Mouse (Mus musculus): ENCODE results near the gene Slitrk3. TPM values are rescaled to one million over a fixed set of nuclear protein-coding genes. Genes with fewer than 3 reads are reported as not detected.

Gene Slitrk3
- polyA plus RNA-seq, 1 experiment from 2014 or later: 0.27 TPM

- DNase-seq (ENCODE audit: extremely low spot score, low spot score): no peak
- H3K27ac ChIP-seq: no peak overlapping the region
- H3K4me1 ChIP-seq: 0 out of 2 replicates have a peak, but pooled peaks cover 6% of the 10 kb centered on the region
- H3K4me3 ChIP-seq: no peak overlapping the region
- H3K27me3 ChIP-seq (ENCODE audit: poor library complexity, severe bottlenecking): no peaks in the 10 kb centered on the region
- no peaks in the 10 kb centered on the region for H3K36me3 ChIP-seq (replicated peaks)
- 97% methylated on average over 4 of the region's 4 CpGs for WGBS
- H3K9me3 ChIP-seq: no peaks in the 10 kb centered on the region
These were observed 54.5 kb downstream of the Slitrk3 start for GRCm38 (mm10) chr3:73002933-73003696.

GRCm38 (mm10) chr3:72997517-72997916, 60.1 kb downstream of the Slitrk3 start:
- DNase-seq (ENCODE audit: extremely low spot score, low spot score): no peak
- 86% methylated on average over 4 of the region's 4 CpGs for WGBS
- Histone ChIP-seq H3K4me1 (no peaks in the 10 kb centered on the region), H3K27me3 (ENCODE audit: poor library complexity, severe bottlenecking) (no peaks in the 10 kb centered on the region), H3K4me3 (no peak overlapping the region), H3K36me3 (replicated peaks) (no peaks in the 10 kb centered on the region), H3K9me3 (no peaks in the 10 kb centered on the region), H3K27ac (no peak overlapping the region)

Other genes starting within 250 kb of the Slitrk3 start
- gene Sis, start 89.9 kb downstream of the Slitrk3 start, polyA plus RNA-seq (2016; fragmentation: Nextera tagmentation; extraction: Ambion mirVana): not detected in 2 replicates